Mouse (Mus musculus): ENCODE data around the gene Nr1i3. TPM values are rescaled to one million over a fixed set of nuclear protein-coding genes. Genes with fewer than 3 reads are reported as not detected.

The Nr1i3 gene
- polyA plus RNA-seq, 1 experiment: 0.16 TPM

DNA sequence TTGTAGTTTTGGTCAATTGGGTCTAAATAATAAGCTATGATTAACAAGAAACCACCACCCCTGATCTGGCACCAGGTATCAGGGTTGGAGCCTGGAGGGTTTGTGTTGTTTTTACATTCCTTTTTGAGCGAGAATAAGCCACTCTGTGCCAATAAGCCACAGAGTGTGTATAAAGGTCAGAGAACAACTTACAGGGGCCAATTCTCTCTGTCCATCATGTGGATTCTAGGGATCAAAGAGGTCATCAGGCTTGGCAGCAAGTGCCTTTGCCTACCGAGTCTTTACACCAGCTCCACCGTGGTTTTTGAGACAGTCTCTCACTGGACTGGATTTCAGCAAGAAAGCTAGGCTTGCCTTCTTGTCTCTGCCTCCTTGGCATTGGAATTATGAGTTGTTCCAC, 916 bp upstream of the Nr1i3 start:
- Histone ChIP-seq H3K4me1 (ENCODE audit: control insufficient read depth, insufficient read depth, low read length) (no peaks in the 10 kb centered on the region), H3K36me3 (ENCODE audit: control insufficient read depth, insufficient read depth, low read length) (no peaks in the 10 kb centered on the region), H3K27ac (ENCODE audit: control insufficient read depth, insufficient read depth, low read depth, low read length) (no peak overlapping the region), H3K27me3 (ENCODE audit: control insufficient read depth, insufficient read depth, low read length) (no peaks in the 10 kb centered on the region), H3K4me3 (ENCODE audit: control insufficient read depth, low read depth, low read length) (no peak overlapping the region)
- no peak for TF ChIP-seq CTCF (IDR thresholded peaks at IDR 0.05; ENCODE audit: control insufficient read depth, insufficient read depth, insufficient replicate concordance, low read depth, low read length)
- TF ChIP-seq POLR2A (IDR thresholded peaks at IDR 0.05; ENCODE audit: control insufficient read depth, low read depth, low read length): no peak

DNA sequence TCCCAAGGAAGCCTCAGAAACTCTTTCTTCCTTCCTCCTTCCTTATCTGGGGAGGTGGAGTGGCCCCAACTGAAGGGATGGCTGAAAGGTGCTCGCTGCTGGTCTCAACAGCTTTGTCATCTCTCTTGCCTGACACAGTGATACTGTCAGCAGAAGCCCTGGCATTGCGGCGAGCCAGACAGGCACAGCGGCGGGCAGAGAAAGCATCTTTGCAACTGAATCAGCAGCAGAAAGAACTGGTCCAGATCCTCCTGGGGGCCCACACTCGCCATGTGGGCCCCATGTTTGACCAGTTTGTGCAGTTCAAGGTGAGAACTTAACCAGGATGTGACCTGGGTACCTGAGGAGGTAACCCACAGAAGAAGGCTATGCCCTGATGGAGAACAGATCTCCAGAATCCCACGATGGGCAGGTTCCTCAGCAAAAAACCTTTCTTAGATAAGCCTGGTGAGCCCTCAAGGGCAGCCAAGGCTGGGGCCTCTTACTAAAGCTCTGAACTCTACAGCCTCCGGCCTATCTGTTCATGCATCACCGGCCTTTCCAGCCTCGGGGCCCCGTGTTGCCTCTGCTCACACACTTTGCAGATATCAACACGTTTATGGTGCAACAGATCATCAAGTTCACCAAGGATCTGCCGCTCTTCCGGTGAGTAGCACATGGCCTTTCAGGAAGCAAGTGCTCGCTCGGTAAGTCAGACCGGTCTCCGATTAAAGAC, 2.6 kb downstream of the Nr1i3 start:
- Histone ChIP-seq H3K27ac (ENCODE audit: control insufficient read depth, insufficient read depth, low read depth, low read length) (no peak overlapping the region), H3K36me3 (ENCODE audit: control insufficient read depth, insufficient read depth, low read length) (no peaks in the 10 kb centered on the region), H3K4me3 (ENCODE audit: control insufficient read depth, low read depth, low read length) (no peak overlapping the region), H3K27me3 (ENCODE audit: control insufficient read depth, insufficient read depth, low read length) (no peaks in the 10 kb centered on the region), H3K4me1 (ENCODE audit: control insufficient read depth, insufficient read depth, low read length) (peaks cover 5% of the 10 kb centered on the region)
- no peak for TF ChIP-seq CTCF (IDR thresholded peaks at IDR 0.05; ENCODE audit: control insufficient read depth, insufficient read depth, insufficient replicate concordance, low read depth, low read length)
- TF ChIP-seq POLR2A (IDR thresholded peaks at IDR 0.05; ENCODE audit: control insufficient read depth, low read depth, low read length): no peak

DNA sequence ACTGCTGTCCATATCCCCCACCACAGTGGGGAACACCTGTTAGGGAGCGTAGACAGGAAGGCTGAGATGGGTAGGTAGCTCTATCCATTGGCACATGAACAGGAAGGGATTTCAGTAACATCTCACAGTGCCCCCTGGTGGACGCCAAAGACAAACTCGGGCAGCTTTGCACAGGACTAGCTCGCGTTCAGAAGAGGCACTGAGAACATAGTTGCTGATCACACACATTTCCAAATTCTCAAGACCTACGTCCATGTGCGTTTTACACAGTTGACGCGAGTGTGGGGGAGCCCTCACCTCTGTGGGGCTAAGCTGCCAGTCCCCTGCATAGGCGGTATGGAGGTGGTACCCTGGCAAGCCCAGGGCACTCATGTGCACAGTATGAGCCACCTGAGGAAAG, 7.1 kb downstream of the Nr1i3 start:
- peaks cover 11% of the 10 kb centered on the region for H3K4me1 ChIP-seq (ENCODE audit: control insufficient read depth, insufficient read depth, low read length)
- H3K36me3 ChIP-seq (ENCODE audit: control insufficient read depth, insufficient read depth, low read length): no peaks in the 10 kb centered on the region
- no peak overlapping the region for H3K4me3 ChIP-seq (ENCODE audit: control insufficient read depth, low read depth, low read length)
- no peaks in the 10 kb centered on the region for H3K27me3 ChIP-seq (ENCODE audit: control insufficient read depth, insufficient read depth, low read length)
- no peak overlapping the region for H3K27ac ChIP-seq (ENCODE audit: control insufficient read depth, insufficient read depth, low read depth, low read length)
- peak; percentile 81; the same call in 1 of the 2 replicates for TF ChIP-seq CTCF (IDR thresholded peaks at IDR 0.05; ENCODE audit: control insufficient read depth, insufficient read depth, insufficient replicate concordance, low read depth, low read length)
- no peak for TF ChIP-seq POLR2A (IDR thresholded peaks at IDR 0.05; ENCODE audit: control insufficient read depth, low read depth, low read length)

DNA sequence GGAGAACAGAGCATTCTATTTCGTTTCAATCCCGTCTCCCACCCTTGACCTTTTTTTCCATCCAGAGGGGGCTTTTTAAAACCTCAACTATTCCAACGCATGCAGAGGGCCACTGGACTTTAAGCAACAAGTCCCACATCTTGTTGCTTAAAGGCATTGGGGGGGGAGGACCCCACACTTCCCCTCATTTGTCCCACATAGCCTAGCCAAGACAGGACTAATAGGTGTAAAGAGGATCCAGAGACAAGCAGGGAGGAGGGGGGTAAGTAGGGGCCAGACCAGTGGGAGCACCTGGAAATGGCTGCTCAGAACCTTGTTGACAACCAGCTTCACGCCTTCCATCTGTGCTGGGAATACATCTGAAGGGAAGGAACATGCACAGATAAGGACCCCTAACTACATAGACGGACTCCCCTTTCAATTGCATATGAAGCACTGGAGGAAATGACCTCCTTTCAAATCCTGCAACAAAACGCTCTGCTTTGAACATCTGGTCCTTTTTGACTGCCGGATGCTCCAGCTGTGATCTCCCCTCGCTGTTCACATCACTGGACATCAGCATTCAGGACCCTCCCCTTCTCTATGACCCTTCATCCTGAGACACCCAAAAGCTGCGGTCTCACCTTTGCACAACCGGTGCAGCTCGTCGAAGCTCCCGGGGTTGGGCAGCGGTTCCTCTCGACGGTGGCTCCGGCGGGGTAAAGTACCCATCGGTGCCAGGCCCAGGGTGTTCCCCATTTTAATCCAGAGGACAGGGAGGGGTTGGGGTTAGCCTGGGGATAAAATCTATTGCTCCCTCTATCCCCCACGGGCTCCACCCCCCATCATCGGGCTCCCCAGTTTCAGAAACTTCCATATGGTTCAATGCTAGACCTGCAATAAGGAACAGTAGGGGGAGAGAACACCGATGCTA, 7.8 kb downstream of the Nr1i3 start:
- H3K4me1 ChIP-seq (ENCODE audit: control insufficient read depth, insufficient read depth, low read length): peaks cover 11% of the 10 kb centered on the region
- TF ChIP-seq CTCF (IDR thresholded peaks at IDR 0.05; ENCODE audit: control insufficient read depth, insufficient read depth, insufficient replicate concordance, low read depth, low read length): no peak
- no peak for TF ChIP-seq POLR2A (IDR thresholded peaks at IDR 0.05; ENCODE audit: control insufficient read depth, low read depth, low read length)
- no peaks in the 10 kb centered on the region for H3K36me3 ChIP-seq (ENCODE audit: control insufficient read depth, insufficient read depth, low read length)
- H3K27ac ChIP-seq (ENCODE audit: control insufficient read depth, insufficient read depth, low read depth, low read length): no peak overlapping the region
- no peaks in the 10 kb centered on the region for H3K27me3 ChIP-seq (ENCODE audit: control insufficient read depth, insufficient read depth, low read length)
- H3K4me3 ChIP-seq (ENCODE audit: control insufficient read depth, low read depth, low read length): peak overlapping the region; percentile 85

DNA sequence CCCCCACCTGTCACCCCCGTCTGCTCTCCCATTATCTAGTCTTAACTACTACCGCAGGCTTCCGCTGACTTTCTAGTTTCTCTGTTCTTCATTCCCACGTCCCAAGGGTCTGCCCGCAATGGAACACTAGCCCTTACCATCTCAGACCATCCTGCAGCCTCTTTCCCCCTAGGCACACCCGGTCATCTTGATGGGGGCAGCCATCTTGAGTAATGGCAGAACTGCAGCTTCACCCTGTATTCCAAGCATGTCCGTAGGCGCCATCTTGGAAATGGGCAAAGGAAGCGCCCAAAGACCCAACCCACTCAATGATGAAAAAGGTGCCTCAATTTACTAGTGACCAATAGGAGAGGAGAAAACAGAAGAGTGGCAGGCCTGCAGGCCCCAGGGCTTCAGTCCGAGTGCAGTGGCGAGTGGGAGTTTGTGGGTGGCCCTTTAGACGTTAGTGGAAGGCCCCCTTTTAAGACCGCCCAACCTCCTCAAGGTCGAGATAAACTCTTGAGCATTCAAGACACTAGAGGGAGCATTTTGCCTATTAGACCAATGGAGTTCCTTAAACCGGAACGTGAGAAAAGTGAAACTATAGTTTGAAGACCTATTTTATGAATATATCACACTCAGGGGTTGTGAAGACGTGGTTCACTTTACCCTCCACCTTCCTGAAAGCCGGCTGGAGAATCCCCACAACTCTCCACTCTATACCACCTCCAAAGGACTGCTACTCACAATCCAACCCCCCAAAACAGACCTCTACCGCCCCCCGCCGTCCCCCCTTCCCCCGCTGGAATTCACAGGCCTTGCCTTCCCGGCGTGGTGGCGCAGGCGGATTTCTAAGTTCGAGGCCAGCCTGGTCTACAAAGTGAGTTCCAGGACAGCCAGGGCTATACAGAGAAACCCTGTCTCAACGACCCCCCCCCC, 8.7 kb downstream of the Nr1i3 start, which contains the start of gene Tomm40l:
Gene Tomm40l, minus strand, starts transcription at position 277 of the 918 bp plus-strand sequence.
- Histone ChIP-seq H3K4me3 (ENCODE audit: control insufficient read depth, low read depth, low read length) (peak within 1 kb of the TSS; percentile 85), H3K4me1 (ENCODE audit: control insufficient read depth, insufficient read depth, low read length) (peaks cover 11% of the 10 kb centered on the region), H3K36me3 (ENCODE audit: control insufficient read depth, insufficient read depth, low read length) (no peaks in the 10 kb centered on the region), H3K27ac (ENCODE audit: control insufficient read depth, insufficient read depth, low read depth, low read length) (peak within 1 kb of the TSS; percentile 63), H3K27me3 (ENCODE audit: control insufficient read depth, insufficient read depth, low read length) (no peaks in the 10 kb centered on the region)
- TF ChIP-seq POLR2A (IDR thresholded peaks at IDR 0.05; ENCODE audit: control insufficient read depth, low read depth, low read length): peak; percentile 50
- no peak for TF ChIP-seq CTCF (IDR thresholded peaks at IDR 0.05; ENCODE audit: control insufficient read depth, insufficient read depth, insufficient replicate concordance, low read depth, low read length)

DNA sequence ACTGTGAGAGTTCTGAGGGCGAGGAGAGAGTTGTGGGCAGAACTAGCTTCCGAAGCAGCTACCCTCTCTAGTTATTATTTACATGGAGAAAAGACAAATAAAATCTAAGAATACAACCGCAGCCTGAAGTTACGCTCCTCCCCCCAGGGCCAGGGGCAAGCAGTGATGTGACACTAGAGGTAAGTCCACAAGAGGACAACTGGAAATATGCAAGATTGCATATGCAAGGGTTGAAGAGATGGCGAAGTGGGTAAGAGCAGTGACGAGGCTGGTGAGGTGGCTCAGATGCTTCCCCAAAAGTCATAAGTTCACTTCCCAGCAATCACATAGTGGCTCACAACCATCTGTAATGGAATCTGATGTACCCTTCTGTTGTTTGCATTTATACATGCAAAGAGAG, 9.4 kb downstream of the Nr1i3 start:
- peak overlapping the region; percentile 55 for H3K27ac ChIP-seq (ENCODE audit: control insufficient read depth, insufficient read depth, low read depth, low read length)
- peaks cover 11% of the 10 kb centered on the region for H3K4me1 ChIP-seq (ENCODE audit: control insufficient read depth, insufficient read depth, low read length)
- H3K4me3 ChIP-seq (ENCODE audit: control insufficient read depth, low read depth, low read length): no peak overlapping the region
- H3K36me3 ChIP-seq (ENCODE audit: control insufficient read depth, insufficient read depth, low read length): no peaks in the 10 kb centered on the region
- TF ChIP-seq POLR2A (IDR thresholded peaks at IDR 0.05; ENCODE audit: control insufficient read depth, low read depth, low read length): no peak
- TF ChIP-seq CTCF (IDR thresholded peaks at IDR 0.05; ENCODE audit: control insufficient read depth, insufficient read depth, insufficient replicate concordance, low read depth, low read length): no peak
- no peaks in the 10 kb centered on the region for H3K27me3 ChIP-seq (ENCODE audit: control insufficient read depth, insufficient read depth, low read length)
